Mouse (Mus musculus) hindbrain, embryonic 12.5 days (tissue): Measurements from ENCODE around the gene Tbc1d10c. TPM values are rescaled to one million over a fixed set of nuclear protein-coding genes. Genes with fewer than 3 reads are reported as not detected.

ENCODE experiments used
- ATAC-seq: fragments of 200-750 bp; cut with Nextera tagmentation; 2 replicates; pipeline ENCODE4 v1.8.0; 2017; ENCODE audit warnings: moderate TSS enrichment; ENCODE audit not compliant: low FRiP score
- H3K27ac ChIP-seq: fragments of 300-500 bp; sonication (generic); 2 replicates; pipeline ENCODE4 v1.5.1; 2016; ENCODE audit warnings: mild to moderate bottlenecking
- H3K27me3 ChIP-seq: fragments of 300-500 bp; sonication (generic); 2 replicates; pipeline ENCODE4 v1.6.1; 2016; ENCODE audit warnings: mild to moderate bottlenecking
- H3K36me3 ChIP-seq: fragments of 300-500 bp; sonication (generic); 2 replicates; pipeline ENCODE4 v1.6.1; 2016; ENCODE audit warnings: mild to moderate bottlenecking
- H3K4me1 ChIP-seq: fragments of 300-500 bp; sonication (generic); 2 replicates; pipeline ENCODE4 v1.6.1; 2016
- H3K4me2 ChIP-seq: fragments of 300-500 bp; sonication (generic); replicated peaks from 2 replicates; pipeline ENCODE4 v1.6.1; 2016; ENCODE audit warnings: mild to moderate bottlenecking
- H3K4me3 ChIP-seq: fragments of 300-500 bp; sonication (generic); 2 replicates; pipeline ENCODE4 v1.5.1; 2016; ENCODE audit warnings: mild to moderate bottlenecking
- H3K9ac ChIP-seq: fragments of 300-500 bp; sonication (generic); 2 replicates; pipeline ENCODE4 v1.6.1; 2016; ENCODE audit warnings: mild to moderate bottlenecking, moderate library complexity
- H3K9me3 ChIP-seq: fragments of 300-500 bp; sonication (generic); replicated peaks from 2 replicates; pipeline ENCODE4 v1.6.1; 2016; ENCODE audit warnings: mild to moderate bottlenecking
- WGBS: fragments of 180-500 bp; shearing (Covaris S2); methylation state at CpG from one replicate; pipeline ENCODE4 v1.1.7; 2016; 5-methylcytosine and 5-hydroxymethylcytosine counted together
- polyA plus RNA-seq: library from polyadenylated mRNA; unstranded; fragments of >200 nt; fragmentation: Nextera tagmentation; extraction: Ambion mirVana; gene quantifications from 2 replicates; pipeline ENCODE4 v1.2.1, GENCODE M21; 2016

Gene Tbc1d10c
- polyA plus RNA-seq, 1 experiment from 2014 or later, result 0.58 TPM

DNA sequence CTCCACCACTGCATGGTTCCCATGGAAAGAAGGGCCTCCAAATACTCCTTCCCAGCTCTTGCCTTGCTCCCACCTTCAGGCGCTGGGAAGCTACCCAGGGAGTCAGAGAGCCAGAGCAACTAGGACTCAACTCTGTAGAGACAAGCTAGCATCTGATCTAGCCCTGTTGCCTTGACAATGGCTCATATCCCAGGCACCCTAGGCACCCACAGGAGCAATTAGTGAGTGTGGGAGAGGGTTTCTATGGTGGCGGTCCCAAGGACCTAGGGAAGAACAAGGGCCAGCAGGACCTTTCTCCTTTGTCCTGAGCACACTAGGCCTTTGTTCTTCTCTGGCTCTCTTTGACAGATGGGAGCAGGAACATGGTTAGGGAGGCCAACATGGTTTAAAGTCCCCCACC, 7.4 kb downstream of the Tbc1d10c start:
- 69% methylated on average over 2 of the region's 2 CpGs for WGBS
- no peak overlapping the region for H3K27ac ChIP-seq
- H3K9me3 ChIP-seq, result no peaks in the 10 kb centered on the region
- H3K4me1 ChIP-seq, result peaks cover 22% of the 10 kb centered on the region
- H3K36me3 ChIP-seq, result no peaks in the 10 kb centered on the region
- no peak overlapping the region for H3K9ac ChIP-seq
- no peak overlapping the region for H3K4me3 ChIP-seq
- no peak overlapping the region for H3K4me2 ChIP-seq
- H3K27me3 ChIP-seq, result peaks cover 4% of the 10 kb centered on the region; the same call in 1 of the 2 replicates
- no peak for ATAC-seq

DNA sequence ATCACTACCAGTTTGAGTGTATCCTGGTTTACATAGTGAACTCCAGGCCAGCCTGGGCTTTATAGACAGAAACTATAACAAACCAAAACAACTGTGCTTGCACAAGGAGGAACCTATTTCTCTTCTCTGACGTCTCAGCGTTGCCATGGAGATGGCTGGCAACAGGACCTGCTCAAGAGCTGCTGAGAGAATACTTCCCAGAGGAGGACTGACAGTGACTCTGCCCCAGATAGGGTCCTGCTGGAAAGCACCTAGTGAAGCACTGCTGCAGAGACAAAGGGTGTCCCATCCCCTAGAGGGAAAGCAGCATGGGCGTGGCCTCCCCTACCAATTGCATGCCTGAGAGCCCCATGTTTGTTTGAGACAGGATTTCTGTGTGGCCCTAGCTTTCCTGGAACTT, 9.2 kb downstream of the Tbc1d10c start:
- no peak overlapping the region for H3K9ac ChIP-seq
- H3K4me3 ChIP-seq, result no peak overlapping the region
- H3K27ac ChIP-seq, result no peak overlapping the region
- peaks cover 22% of the 10 kb centered on the region for H3K4me1 ChIP-seq
- ATAC-seq, result no peak
- WGBS, result 36% methylated on average over 3 of the region's 3 CpGs
- no peaks in the 10 kb centered on the region for H3K36me3 ChIP-seq
- no peaks in the 10 kb centered on the region for H3K9me3 ChIP-seq
- H3K27me3 ChIP-seq, result no peaks in the 10 kb centered on the region; the same call in 1 of the 2 replicates
- H3K4me2 ChIP-seq, result no peak overlapping the region

- Histone ChIP-seq H3K9me3 (no peaks in the 10 kb centered on the region), H3K4me2 (no peak overlapping the region), H3K27ac (no peak overlapping the region), H3K9ac (no peak overlapping the region), H3K36me3 (no peaks in the 10 kb centered on the region), H3K27me3 (no peaks in the 10 kb centered on the region), H3K4me3 (no peak overlapping the region), H3K4me1 (peaks cover 24% of the 10 kb centered on the region)
- ATAC-seq, result no peak
- 82% methylated on average over 7 of the region's 7 CpGs for WGBS
Observed at GRCm38 (mm10) chr19:4180411-4180810, 10.7 kb downstream of the Tbc1d10c start.

GRCm38 (mm10) chr19:4175368-4175947, 15.6 kb downstream of the Tbc1d10c start, which contains the start of gene Carns1:
Gene Carns1 (minus strand): TSS chr19:4175479.
- Histone ChIP-seq H3K4me3 (no peak within 1 kb of the TSS), H3K27ac (no peak within 1 kb of the TSS), H3K9ac (peak within 1 kb of the TSS; percentile 32), H3K27me3 (no peaks in the 10 kb centered on the region; the same call in 1 of the 2 replicates), H3K9me3 (no peaks in the 10 kb centered on the region), H3K4me1 (peaks cover 22% of the 10 kb centered on the region), H3K36me3 (no peaks in the 10 kb centered on the region), H3K4me2 (peak within 1 kb of the TSS; percentile 44)
- 6% methylated on average over 11 of the region's 11 CpGs for whole genome bisulfite sequencing
- peak; percentile 51; the same call in 1 of the 2 replicates for ATAC-seq

DNA sequence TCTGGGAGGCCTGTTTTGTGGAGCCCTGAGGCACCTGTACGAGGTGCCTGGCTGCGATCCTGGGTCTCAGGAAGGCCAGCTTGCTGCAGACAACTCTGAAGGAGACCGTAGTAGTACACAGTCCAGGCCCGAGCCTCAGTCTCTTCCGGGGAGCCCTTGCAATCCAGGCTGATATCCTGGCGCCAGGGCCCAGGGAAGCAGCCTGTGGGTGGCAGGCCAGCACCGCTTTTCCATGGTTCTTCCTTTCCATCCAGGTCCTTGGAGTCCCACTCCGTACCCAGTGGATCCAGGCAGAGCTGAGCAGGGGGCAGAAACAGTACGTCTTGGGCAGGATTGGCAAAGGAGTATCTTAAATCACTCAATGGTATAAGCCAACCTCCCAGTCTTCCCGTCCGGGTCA, 18.2 kb downstream of the Tbc1d10c start:
- Histone ChIP-seq H3K36me3 (no peaks in the 10 kb centered on the region), H3K27me3 (no peaks in the 10 kb centered on the region; the same call in 1 of the 2 replicates), H3K4me1 (peaks cover 30% of the 10 kb centered on the region), H3K27ac (no peak overlapping the region), H3K4me3 (no peak overlapping the region), H3K4me2 (no peak overlapping the region), H3K9me3 (no peaks in the 10 kb centered on the region), H3K9ac (no peak overlapping the region)
- ATAC-seq, result no peak
- 56% methylated on average over 11 of the region's 11 CpGs for WGBS

- H3K9me3 ChIP-seq, result no peaks in the 10 kb centered on the region
- 72% methylated on average over 13 of the region's 13 CpGs for WGBS
- H3K27ac ChIP-seq, result no peak overlapping the region
- no peak overlapping the region for H3K4me2 ChIP-seq
- ATAC-seq, result no peak
- no peak overlapping the region for H3K4me3 ChIP-seq
- H3K27me3 ChIP-seq, result no peaks in the 10 kb centered on the region; the same call in 1 of the 2 replicates
- no peaks in the 10 kb centered on the region for H3K36me3 ChIP-seq
- H3K4me1 ChIP-seq, result peaks cover 30% of the 10 kb centered on the region
- H3K9ac ChIP-seq, result peak overlapping the region; percentile 35
Observed at GRCm38 (mm10) chr19:4171393-4172290, 19.4 kb downstream of the Tbc1d10c start.

DNA sequence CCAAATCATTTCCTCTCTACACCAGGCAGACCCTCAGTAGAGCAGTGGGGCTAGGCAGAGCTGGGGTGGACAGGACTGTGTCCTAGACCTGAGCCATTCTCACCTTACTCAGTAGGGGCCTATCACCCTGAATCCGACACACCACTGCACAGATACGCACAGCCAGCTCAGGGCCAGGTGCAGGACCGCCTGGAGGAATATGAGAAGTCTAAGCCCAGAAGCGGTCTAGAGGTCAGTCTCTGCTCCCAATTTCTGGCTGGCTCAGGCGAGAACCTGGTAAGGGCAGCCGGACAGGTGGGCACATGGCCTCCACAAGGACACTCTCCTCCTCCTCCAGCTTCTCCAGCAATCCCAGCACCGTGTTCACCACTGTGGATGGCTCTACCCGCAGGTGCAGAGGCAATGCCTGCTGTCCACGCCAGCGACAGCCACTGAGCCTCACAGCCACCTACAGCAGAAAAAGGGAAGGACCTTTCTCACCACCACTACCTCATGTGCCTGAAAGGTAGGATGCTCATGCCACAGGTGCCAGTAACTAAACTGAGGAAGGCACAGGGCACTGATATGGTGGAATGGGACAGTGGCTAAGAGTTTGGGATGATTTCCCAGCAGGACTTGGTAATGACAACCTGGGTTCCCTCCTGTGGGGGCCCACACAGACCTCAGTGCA, 20.2 kb downstream of the Tbc1d10c start:
- H3K9ac ChIP-seq, result peak overlapping the region; percentile 35
- ATAC-seq, result no peak

DNA sequence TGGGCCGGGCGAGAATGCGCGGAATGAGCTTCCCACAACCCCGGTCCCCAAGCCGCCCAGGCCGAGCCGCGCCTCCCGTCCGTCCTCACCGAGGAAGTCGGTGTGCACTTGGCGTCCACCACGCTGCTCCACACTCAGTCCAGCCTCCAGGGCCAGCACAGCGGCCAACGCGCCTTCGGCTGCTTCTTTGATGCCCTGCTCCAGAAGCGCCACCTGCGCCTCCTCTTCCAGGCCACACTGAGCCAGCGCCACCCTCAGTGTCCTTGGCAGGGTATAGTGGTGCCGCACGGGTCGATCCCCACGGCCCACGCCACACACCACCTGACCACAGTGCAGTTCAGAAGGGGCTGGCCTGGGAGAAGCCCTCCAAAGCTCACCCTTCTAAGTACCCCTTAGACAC, 21.3 kb downstream of the Tbc1d10c start:
- 7% methylated on average over 27 of the region's 27 CpGs for WGBS
- Histone ChIP-seq H3K4me1 (peaks cover 18% of the 10 kb centered on the region), H3K36me3 (no peaks in the 10 kb centered on the region), H3K9me3 (no peaks in the 10 kb centered on the region), H3K27me3 (no peaks in the 10 kb centered on the region; the same call in 1 of the 2 replicates), H3K4me2 (peak overlapping the region; percentile 76), H3K4me3 (peak overlapping the region; percentile 41), H3K27ac (peak overlapping the region; percentile 88), H3K9ac (peak overlapping the region; percentile 78)
- ATAC-seq, result peak; percentile 71

More for the DNA sequence above, 20.2 kb downstream of the Tbc1d10c start:
- H3K4me3 ChIP-seq, result no peak overlapping the region
- no peak overlapping the region for H3K4me2 ChIP-seq
- peaks cover 29% of the 10 kb centered on the region for H3K4me1 ChIP-seq
- H3K36me3 ChIP-seq, result no peaks in the 10 kb centered on the region
- H3K9me3 ChIP-seq, result no peaks in the 10 kb centered on the region
- WGBS, result 90% methylated on average over 10 of the region's 10 CpGs
- no peak overlapping the region for H3K27ac ChIP-seq
- H3K27me3 ChIP-seq, result no peaks in the 10 kb centered on the region; the same call in 1 of the 2 replicates

GRCm38 (mm10) chr19:4169378-4169784, 21.7 kb downstream of the Tbc1d10c start:
- Histone ChIP-seq H3K9ac (peak overlapping the region; percentile 78), H3K27me3 (no peaks in the 10 kb centered on the region), H3K9me3 (no peaks in the 10 kb centered on the region), H3K4me1 (peaks cover 16% of the 10 kb centered on the region), H3K27ac (peak overlapping the region; percentile 88), H3K36me3 (no peaks in the 10 kb centered on the region), H3K4me3 (peak overlapping the region; percentile 41), H3K4me2 (peak overlapping the region; percentile 76)
- peak; percentile 93 for ATAC-seq
- WGBS, result under 1% methylated on average over 42 of the region's 43 CpGs

GRCm38 (mm10) chr19:4166678-4167476, 24.2 kb downstream of the Tbc1d10c start:
- no peaks in the 10 kb centered on the region; the same call in 1 of the 2 replicates for H3K36me3 ChIP-seq
- no peak overlapping the region for H3K27ac ChIP-seq
- WGBS, result 88% methylated on average over 9 of the region's 9 CpGs
- no peak overlapping the region for H3K4me2 ChIP-seq
- H3K4me3 ChIP-seq, result no peak overlapping the region
- no peak for ATAC-seq
- H3K9ac ChIP-seq, result peak overlapping the region; percentile 29; the same call in 1 of the 2 replicates
- no peaks in the 10 kb centered on the region for H3K27me3 ChIP-seq
- H3K9me3 ChIP-seq, result no peaks in the 10 kb centered on the region
- H3K4me1 ChIP-seq, result peaks cover 26% of the 10 kb centered on the region

DNA sequence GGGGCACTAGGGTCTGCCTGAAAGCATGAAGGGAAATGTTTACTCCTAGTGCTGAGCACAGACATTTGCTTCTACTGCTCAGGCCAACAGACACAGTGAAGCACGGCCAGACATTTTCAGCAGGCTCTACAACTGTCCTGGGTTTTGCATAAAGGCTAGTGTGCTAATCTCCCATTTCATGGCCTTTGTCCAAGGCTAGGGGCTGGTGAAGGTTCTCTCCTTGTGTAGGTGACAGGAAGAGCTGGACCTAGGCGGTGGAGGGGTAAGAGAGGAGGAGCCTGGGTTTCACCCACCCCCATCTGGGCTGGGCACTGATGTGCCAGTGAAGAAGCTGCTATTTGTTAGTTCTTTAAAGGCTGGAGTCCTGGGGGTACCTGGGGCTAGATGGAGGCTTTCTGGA, 26.4 kb downstream of the Tbc1d10c start:
- H3K4me2 ChIP-seq, result no peak overlapping the region
- no peaks in the 10 kb centered on the region for H3K9me3 ChIP-seq
- H3K27me3 ChIP-seq, result no peaks in the 10 kb centered on the region
- H3K4me3 ChIP-seq, result no peak overlapping the region
- peaks cover 11% of the 10 kb centered on the region for H3K4me1 ChIP-seq
- H3K9ac ChIP-seq, result no peak overlapping the region
- no peak for ATAC-seq
- peaks cover 17% of the 10 kb centered on the region for H3K36me3 ChIP-seq
- H3K27ac ChIP-seq, result no peak overlapping the region
- WGBS, result 64% methylated on average over 2 of the region's 2 CpGs
